Mouse (Mus musculus): ENCODE data around the gene Dnajc10. TPM values are rescaled to one million over a fixed set of nuclear protein-coding genes. Genes with fewer than 3 reads are reported as not detected.

Gene Dnajc10
- total and polyA plus RNA-seq, 2 experiments, result 7.0 to 22.5 TPM

GRCm38 (mm10) chr2:80300806-80301205 lies 14.5 kb upstream of the Dnajc10 start:
- Histone ChIP-seq H3K27ac (replicated peaks; ENCODE audit: insufficient read depth, low read depth, low read length) (no peak overlapping the region), H3K79me2 (ENCODE audit: control insufficient read depth, insufficient read depth, low read length) (no peaks in the 10 kb centered on the region), H3K9ac (ENCODE audit: low read depth, low read length) (no peak overlapping the region), H3K4me3 (ENCODE audit: insufficient read depth, low read depth, low read length) (no peak overlapping the region), H3K4me1 (ENCODE audit: control insufficient read depth, insufficient read depth, low read length) (peaks cover 3% of the 10 kb centered on the region; the same call in 1 of the 2 replicates), H3K36me3 (ENCODE audit: control insufficient read depth, insufficient read depth, low read length) (no peaks in the 10 kb centered on the region), H3K27me3 (ENCODE audit: control insufficient read depth, insufficient read depth, low read length) (no peaks in the 10 kb centered on the region)
- TF ChIP-seq CTCF (IDR thresholded peaks at IDR 0.05; ENCODE audit: low read depth, low read length) (no peak), POLR2A (IDR thresholded peaks at IDR 0.05; ENCODE audit: extremely low read depth, insufficient read depth, low read length) (no peak)
- DNase-seq (ENCODE audit: extremely low read depth, low read depth, low spot score), result peak; percentile 96
- WGBS, result 21% methylated on average over 4 of the region's 4 CpGs

DNA sequence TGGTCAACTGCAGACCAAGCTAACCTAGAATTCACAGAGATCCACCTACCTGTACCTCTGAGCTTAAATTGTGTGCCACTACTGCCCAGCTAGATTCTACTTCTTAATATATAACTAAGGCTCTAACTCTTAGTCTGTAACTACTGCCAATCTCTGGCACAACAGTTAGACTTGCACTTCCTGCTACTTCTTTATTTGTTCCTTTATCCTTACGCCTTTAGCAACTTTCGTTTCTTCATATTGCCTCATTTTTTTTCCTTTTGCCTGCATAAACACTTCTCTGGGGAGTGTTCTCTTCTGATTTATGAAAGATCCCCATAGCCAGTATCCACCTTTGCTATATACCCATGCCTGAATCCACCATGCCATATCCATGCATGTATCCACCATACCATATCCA lies 11.3 kb upstream of the Dnajc10 start:
- WGBS, result 92% methylated on average over 2 of the region's 2 CpGs
- no peak overlapping the region for H3K4me3 ChIP-seq (ENCODE audit: insufficient read depth, low read depth, low read length)
- no peak overlapping the region for H3K27ac ChIP-seq (replicated peaks; ENCODE audit: insufficient read depth, low read depth, low read length)
- H3K9ac ChIP-seq (ENCODE audit: low read depth, low read length), result no peak overlapping the region
- H3K4me1 ChIP-seq (ENCODE audit: control insufficient read depth, insufficient read depth, low read length), result peaks cover 3% of the 10 kb centered on the region; the same call in 1 of the 2 replicates
- no peak for DNase-seq (ENCODE audit: extremely low read depth, low read depth, low spot score)
- no peaks in the 10 kb centered on the region for H3K27me3 ChIP-seq (ENCODE audit: control insufficient read depth, insufficient read depth, low read length)
- TF ChIP-seq CTCF (IDR thresholded peaks at IDR 0.05; ENCODE audit: low read depth, low read length), result no peak
- TF ChIP-seq POLR2A (IDR thresholded peaks at IDR 0.05; ENCODE audit: extremely low read depth, insufficient read depth, low read length), result no peak
- H3K79me2 ChIP-seq (ENCODE audit: control insufficient read depth, insufficient read depth, low read length), result no peaks in the 10 kb centered on the region
- H3K36me3 ChIP-seq (ENCODE audit: control insufficient read depth, insufficient read depth, low read length), result no peaks in the 10 kb centered on the region

- H3K9ac ChIP-seq (ENCODE audit: low read depth, low read length), result no peak overlapping the region
- no peak for DNase-seq (ENCODE audit: extremely low read depth, low read depth, low spot score)
- no peaks in the 10 kb centered on the region for H3K27me3 ChIP-seq (ENCODE audit: control insufficient read depth, insufficient read depth, low read length)
- H3K4me1 ChIP-seq (ENCODE audit: control insufficient read depth, insufficient read depth, low read length), result no peaks in the 10 kb centered on the region
- H3K27ac ChIP-seq (replicated peaks; ENCODE audit: insufficient read depth, low read depth, low read length), result no peak overlapping the region
- TF ChIP-seq POLR2A (IDR thresholded peaks at IDR 0.05; ENCODE audit: extremely low read depth, insufficient read depth, low read length) (no peak), CTCF (IDR thresholded peaks at IDR 0.05; ENCODE audit: low read depth, low read length) (no peak)
- WGBS, result 90% methylated on average over 3 of the region's 3 CpGs
- no peaks in the 10 kb centered on the region for H3K79me2 ChIP-seq (ENCODE audit: control insufficient read depth, insufficient read depth, low read length)
- H3K4me3 ChIP-seq (ENCODE audit: insufficient read depth, low read depth, low read length), result no peak overlapping the region
- H3K36me3 ChIP-seq (ENCODE audit: control insufficient read depth, insufficient read depth, low read length), result no peaks in the 10 kb centered on the region
Observed at GRCm38 (mm10) chr2:80307701-80308100, 7.6 kb upstream of the Dnajc10 start.

DNA sequence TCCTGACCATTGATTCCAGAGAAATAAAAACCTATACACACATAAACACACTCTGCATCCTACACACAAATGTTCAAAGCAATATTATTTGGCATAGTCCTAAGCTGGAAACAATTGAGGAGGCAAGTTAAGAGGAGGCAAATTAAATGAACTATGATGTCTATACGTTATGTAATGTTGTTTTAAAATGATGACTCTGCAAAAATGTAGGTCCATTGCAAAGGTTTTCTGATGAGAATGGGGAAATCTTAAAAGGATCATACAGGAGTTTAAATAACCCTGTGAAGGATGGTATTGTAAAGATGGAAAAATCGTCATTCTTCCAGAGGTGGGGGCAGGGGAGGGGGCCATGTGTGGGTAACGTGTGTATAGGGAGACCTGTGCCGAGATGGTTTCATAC lies 5.5 kb upstream of the Dnajc10 start:
- Histone ChIP-seq H3K4me1 (ENCODE audit: control insufficient read depth, insufficient read depth, low read length) (0 out of 2 replicates have a peak, but pooled peaks cover 1% of the 10 kb centered on the region), H3K27ac (replicated peaks; ENCODE audit: insufficient read depth, low read depth, low read length) (no peak overlapping the region), H3K79me2 (ENCODE audit: control insufficient read depth, insufficient read depth, low read length) (no peaks in the 10 kb centered on the region), H3K9ac (ENCODE audit: low read depth, low read length) (no peak overlapping the region), H3K4me3 (ENCODE audit: insufficient read depth, low read depth, low read length) (no peak overlapping the region), H3K27me3 (ENCODE audit: control insufficient read depth, insufficient read depth, low read length) (no peaks in the 10 kb centered on the region), H3K36me3 (ENCODE audit: control insufficient read depth, insufficient read depth, low read length) (no peaks in the 10 kb centered on the region)
- WGBS, result 83% methylated on average over 4 of the region's 4 CpGs
- TF ChIP-seq CTCF (IDR thresholded peaks at IDR 0.05; ENCODE audit: low read depth, low read length) (no peak), POLR2A (IDR thresholded peaks at IDR 0.05; ENCODE audit: extremely low read depth, insufficient read depth, low read length) (no peak)
- no peak for DNase-seq (ENCODE audit: extremely low read depth, low read depth, low spot score)

GRCm38 (mm10) chr2:80310772-80311171 lies 4.5 kb upstream of the Dnajc10 start:
- Histone ChIP-seq H3K9ac (ENCODE audit: low read depth, low read length) (no peak overlapping the region), H3K27me3 (ENCODE audit: control insufficient read depth, insufficient read depth, low read length) (no peaks in the 10 kb centered on the region), H3K4me3 (ENCODE audit: insufficient read depth, low read depth, low read length) (no peak overlapping the region), H3K27ac (replicated peaks; ENCODE audit: insufficient read depth, low read depth, low read length) (no peak overlapping the region), H3K79me2 (ENCODE audit: control insufficient read depth, insufficient read depth, low read length) (peaks cover 3% of the 10 kb centered on the region; the same call in 1 of the 2 replicates), H3K4me1 (ENCODE audit: control insufficient read depth, insufficient read depth, low read length) (0 out of 2 replicates have a peak, but pooled peaks cover 1% of the 10 kb centered on the region), H3K36me3 (ENCODE audit: control insufficient read depth, insufficient read depth, low read length) (no peaks in the 10 kb centered on the region)
- no peak for DNase-seq (ENCODE audit: extremely low read depth, low read depth, low spot score)
- no peak for TF ChIP-seq POLR2A (IDR thresholded peaks at IDR 0.05; ENCODE audit: extremely low read depth, insufficient read depth, low read length)
- TF ChIP-seq CTCF (IDR thresholded peaks at IDR 0.05; ENCODE audit: low read depth, low read length), result no peak
- 61% methylated on average over 4 of the region's 4 CpGs for WGBS

GRCm38 (mm10) chr2:80311350-80311749 lies 3.9 kb upstream of the Dnajc10 start:
- WGBS, result 90% methylated on average over 4 of the region's 4 CpGs

More at GRCm38 (mm10) chr2:80311350-80311749, 3.9 kb upstream of the Dnajc10 start:
- DNase-seq (ENCODE audit: extremely low read depth, low read depth, low spot score), result no peak
- no peaks in the 10 kb centered on the region for H3K27me3 ChIP-seq (ENCODE audit: control insufficient read depth, insufficient read depth, low read length)
- no peak overlapping the region for H3K27ac ChIP-seq (replicated peaks; ENCODE audit: insufficient read depth, low read depth, low read length)
- 0 out of 2 replicates have a peak, but pooled peaks cover 4% of the 10 kb centered on the region for H3K4me1 ChIP-seq (ENCODE audit: control insufficient read depth, insufficient read depth, low read length)
- H3K79me2 ChIP-seq (ENCODE audit: control insufficient read depth, insufficient read depth, low read length), result peaks cover 5% of the 10 kb centered on the region; the same call in 1 of the 2 replicates
- no peak overlapping the region for H3K4me3 ChIP-seq (ENCODE audit: insufficient read depth, low read depth, low read length)
- H3K36me3 ChIP-seq (ENCODE audit: control insufficient read depth, insufficient read depth, low read length), result no peaks in the 10 kb centered on the region
- TF ChIP-seq POLR2A (IDR thresholded peaks at IDR 0.05; ENCODE audit: extremely low read depth, insufficient read depth, low read length), result no peak
- no peak for TF ChIP-seq CTCF (IDR thresholded peaks at IDR 0.05; ENCODE audit: low read depth, low read length)
- H3K9ac ChIP-seq (ENCODE audit: low read depth, low read length), result no peak overlapping the region
